Mouse (Mus musculus): Measurements from ENCODE around the gene Ect2. TPM values are rescaled to one million over a fixed set of nuclear protein-coding genes. Genes with fewer than 3 reads are reported as not detected.

Gene Ect2
- polyA plus RNA-seq, 1 experiment: 12.0 TPM

GRCm38 (mm10) chr3:27081229-27082060 lies 72.2 kb downstream of the Ect2 start:
- no peak overlapping the region for H3K27ac ChIP-seq (ENCODE audit: control insufficient read depth, insufficient read depth, low read length)
- H3K4me1 ChIP-seq (replicated peaks; ENCODE audit: control insufficient read depth, insufficient read depth, low read length): no peaks in the 10 kb centered on the region
- no peak for TF ChIP-seq POLR2A (IDR thresholded peaks at IDR 0.05; ENCODE audit: control insufficient read depth, extremely low read depth, insufficient read depth, low read length, poor library complexity)
- TF ChIP-seq CTCF (IDR thresholded peaks at IDR 0.05; ENCODE audit: borderline replicate concordance, control insufficient read depth, extremely low read depth, insufficient read depth, low read length, poor library complexity): no peak
- 89% methylated on average over 13 of the region's 13 CpGs for WGBS
- no peaks in the 10 kb centered on the region; the same call in 1 of the 2 replicates for H3K36me3 ChIP-seq (ENCODE audit: control insufficient read depth, insufficient read depth, low read length)
- no peak overlapping the region for H3K4me3 ChIP-seq (ENCODE audit: control insufficient read depth, insufficient read depth, low read length)
- H3K27me3 ChIP-seq (ENCODE audit: control insufficient read depth, insufficient read depth, low read length): no peaks in the 10 kb centered on the region
- DNase-seq: no peak

- H3K4me3 ChIP-seq (ENCODE audit: control insufficient read depth, insufficient read depth, low read length): no peak overlapping the region
- H3K4me1 ChIP-seq (replicated peaks; ENCODE audit: control insufficient read depth, insufficient read depth, low read length): no peaks in the 10 kb centered on the region
- 94% methylated on average over 7 of the region's 7 CpGs for WGBS
- H3K36me3 ChIP-seq (ENCODE audit: control insufficient read depth, insufficient read depth, low read length): no peaks in the 10 kb centered on the region
- TF ChIP-seq CTCF (IDR thresholded peaks at IDR 0.05; ENCODE audit: borderline replicate concordance, control insufficient read depth, extremely low read depth, insufficient read depth, low read length, poor library complexity): no peak
- no peak for TF ChIP-seq POLR2A (IDR thresholded peaks at IDR 0.05; ENCODE audit: control insufficient read depth, extremely low read depth, insufficient read depth, low read length, poor library complexity)
- no peak overlapping the region for H3K27ac ChIP-seq (ENCODE audit: control insufficient read depth, insufficient read depth, low read length)
- DNase-seq: no peak
- no peaks in the 10 kb centered on the region for H3K27me3 ChIP-seq (ENCODE audit: control insufficient read depth, insufficient read depth, low read length)
Observed at GRCm38 (mm10) chr3:27080061-27080770, 73.5 kb downstream of the Ect2 start.

GRCm38 (mm10) chr3:27073884-27074283 lies 79.8 kb downstream of the Ect2 start:
- WGBS: 77% methylated on average over 2 of the region's 2 CpGs
- Histone ChIP-seq H3K4me3 (ENCODE audit: control insufficient read depth, insufficient read depth, low read length) (no peak overlapping the region), H3K27ac (ENCODE audit: control insufficient read depth, insufficient read depth, low read length) (no peak overlapping the region), H3K27me3 (ENCODE audit: control insufficient read depth, insufficient read depth, low read length) (no peaks in the 10 kb centered on the region), H3K36me3 (ENCODE audit: control insufficient read depth, insufficient read depth, low read length) (no peaks in the 10 kb centered on the region), H3K4me1 (replicated peaks; ENCODE audit: control insufficient read depth, insufficient read depth, low read length) (no peaks in the 10 kb centered on the region)
- DNase-seq: no peak
- TF ChIP-seq POLR2A (IDR thresholded peaks at IDR 0.05; ENCODE audit: control insufficient read depth, extremely low read depth, insufficient read depth, low read length, poor library complexity): no peak
- TF ChIP-seq CTCF (IDR thresholded peaks at IDR 0.05; ENCODE audit: borderline replicate concordance, control insufficient read depth, extremely low read depth, insufficient read depth, low read length, poor library complexity): no peak

- no peaks in the 10 kb centered on the region for H3K36me3 ChIP-seq (ENCODE audit: control insufficient read depth, insufficient read depth, low read length)
- WGBS: 93% methylated on average over 4 of the region's 4 CpGs
- no peak overlapping the region for H3K27ac ChIP-seq (ENCODE audit: control insufficient read depth, insufficient read depth, low read length)
- DNase-seq: no peak
- TF ChIP-seq POLR2A (IDR thresholded peaks at IDR 0.05; ENCODE audit: control insufficient read depth, extremely low read depth, insufficient read depth, low read length, poor library complexity): no peak
- no peak for TF ChIP-seq CTCF (IDR thresholded peaks at IDR 0.05; ENCODE audit: borderline replicate concordance, control insufficient read depth, extremely low read depth, insufficient read depth, low read length, poor library complexity)
- no peak overlapping the region for H3K4me3 ChIP-seq (ENCODE audit: control insufficient read depth, insufficient read depth, low read length)
- H3K27me3 ChIP-seq (ENCODE audit: control insufficient read depth, insufficient read depth, low read length): no peaks in the 10 kb centered on the region
- no peaks in the 10 kb centered on the region for H3K4me1 ChIP-seq (replicated peaks; ENCODE audit: control insufficient read depth, insufficient read depth, low read length)
Observed at GRCm38 (mm10) chr3:27071706-27072105, 82.0 kb downstream of the Ect2 start.

GRCm38 (mm10) chr3:27070340-27070739 lies 83.3 kb downstream of the Ect2 start:
- H3K27me3 ChIP-seq (ENCODE audit: control insufficient read depth, insufficient read depth, low read length): no peaks in the 10 kb centered on the region
- no peaks in the 10 kb centered on the region for H3K36me3 ChIP-seq (ENCODE audit: control insufficient read depth, insufficient read depth, low read length)
- no peak overlapping the region for H3K27ac ChIP-seq (ENCODE audit: control insufficient read depth, insufficient read depth, low read length)
- TF ChIP-seq CTCF (IDR thresholded peaks at IDR 0.05; ENCODE audit: borderline replicate concordance, control insufficient read depth, extremely low read depth, insufficient read depth, low read length, poor library complexity): no peak
- no peak for TF ChIP-seq POLR2A (IDR thresholded peaks at IDR 0.05; ENCODE audit: control insufficient read depth, extremely low read depth, insufficient read depth, low read length, poor library complexity)
- no peak for DNase-seq
- no peaks in the 10 kb centered on the region for H3K4me1 ChIP-seq (replicated peaks; ENCODE audit: control insufficient read depth, insufficient read depth, low read length)
- no peak overlapping the region for H3K4me3 ChIP-seq (ENCODE audit: control insufficient read depth, insufficient read depth, low read length)
- 93% methylated on average over 9 of the region's 9 CpGs for WGBS

GRCm38 (mm10) chr3:27067206-27067605 lies 86.5 kb downstream of the Ect2 start:
- no peaks in the 10 kb centered on the region for H3K36me3 ChIP-seq (ENCODE audit: control insufficient read depth, insufficient read depth, low read length)
- DNase-seq: no peak
- H3K27me3 ChIP-seq (ENCODE audit: control insufficient read depth, insufficient read depth, low read length): no peaks in the 10 kb centered on the region

More at GRCm38 (mm10) chr3:27067206-27067605, 86.5 kb downstream of the Ect2 start:
- Histone ChIP-seq H3K4me3 (ENCODE audit: control insufficient read depth, insufficient read depth, low read length) (no peak overlapping the region), H3K4me1 (replicated peaks; ENCODE audit: control insufficient read depth, insufficient read depth, low read length) (no peaks in the 10 kb centered on the region), H3K27ac (ENCODE audit: control insufficient read depth, insufficient read depth, low read length) (no peak overlapping the region)
- TF ChIP-seq CTCF (IDR thresholded peaks at IDR 0.05; ENCODE audit: borderline replicate concordance, control insufficient read depth, extremely low read depth, insufficient read depth, low read length, poor library complexity) (no peak), POLR2A (IDR thresholded peaks at IDR 0.05; ENCODE audit: control insufficient read depth, extremely low read depth, insufficient read depth, low read length, poor library complexity) (no peak)
